Mouse (Mus musculus): ENCODE measurements around the gene Map7.

The Map7 gene

GRCm38 (mm10) chr10:20236241-20236640, 88.0 kb downstream of the Map7 start:
- DNase-seq: no peak

DNA sequence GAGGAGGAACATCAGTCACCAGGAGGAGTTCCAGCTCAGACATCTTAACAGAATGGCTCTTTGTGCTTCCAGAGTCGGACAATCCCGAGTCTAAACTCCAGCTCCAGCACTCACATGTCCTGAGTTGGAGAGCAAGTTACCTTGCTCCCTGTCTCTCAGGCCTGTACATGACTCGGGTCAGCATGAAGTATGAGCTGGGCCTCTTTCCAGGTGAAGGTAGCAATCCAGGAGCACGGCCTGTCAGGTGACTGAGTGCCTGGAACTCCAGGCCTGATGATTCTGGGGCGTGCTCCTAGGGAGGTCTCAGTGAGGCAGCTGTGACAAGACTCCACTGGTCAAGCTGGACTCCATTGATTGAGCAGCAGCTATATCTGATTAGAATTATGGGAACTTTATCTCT, 90.0 kb downstream of the Map7 start:
- peak; percentile 49 for DNase-seq

GRCm38 (mm10) chr10:20240858-20241257, 92.6 kb downstream of the Map7 start:
- no peak for DNase-seq

- no peak for DNase-seq
Measured at GRCm38 (mm10) chr10:20243321-20243720, 95.0 kb downstream of the Map7 start.

DNA sequence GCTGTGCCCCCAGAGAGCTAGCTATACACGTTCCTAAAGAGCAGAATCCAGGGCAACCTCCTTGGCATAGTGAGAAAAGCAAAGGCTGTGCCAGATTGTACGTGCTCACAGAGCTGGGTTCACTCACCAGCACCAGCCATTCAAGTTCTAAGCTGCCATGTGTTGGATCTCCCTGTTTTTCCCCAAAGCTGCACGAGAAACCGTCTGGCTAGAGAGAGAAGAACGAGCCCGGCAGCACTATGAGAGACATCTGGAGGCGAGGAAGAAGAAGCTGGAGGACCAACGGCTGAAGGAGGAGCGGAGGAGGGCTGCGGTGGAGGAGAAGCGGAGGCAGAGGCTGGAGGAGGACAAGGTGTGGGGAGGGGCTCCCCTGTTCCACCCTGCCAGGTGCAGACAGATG, 96.8 kb downstream of the Map7 start:
- no peak for DNase-seq

DNA sequence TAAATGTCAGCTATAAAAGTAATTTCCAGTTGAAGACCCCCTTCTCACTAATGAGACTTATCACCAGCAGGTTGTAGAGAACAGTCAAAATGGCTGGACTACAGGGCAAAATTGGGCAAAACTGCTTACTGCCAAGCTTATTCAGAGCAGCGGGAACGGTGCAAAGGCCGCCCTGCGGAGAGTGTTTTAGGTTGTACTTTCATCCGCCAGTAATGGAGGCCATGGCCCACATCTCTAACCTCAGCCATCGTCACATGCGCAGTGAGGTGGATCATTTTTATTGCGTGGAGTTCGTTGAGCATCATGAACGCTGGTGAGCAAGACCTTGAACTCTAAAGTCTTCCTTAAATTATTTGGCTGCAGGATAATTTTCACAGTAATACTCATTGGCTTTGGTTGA, 100.8 kb downstream of the Map7 start:
- no peak for DNase-seq

DNA sequence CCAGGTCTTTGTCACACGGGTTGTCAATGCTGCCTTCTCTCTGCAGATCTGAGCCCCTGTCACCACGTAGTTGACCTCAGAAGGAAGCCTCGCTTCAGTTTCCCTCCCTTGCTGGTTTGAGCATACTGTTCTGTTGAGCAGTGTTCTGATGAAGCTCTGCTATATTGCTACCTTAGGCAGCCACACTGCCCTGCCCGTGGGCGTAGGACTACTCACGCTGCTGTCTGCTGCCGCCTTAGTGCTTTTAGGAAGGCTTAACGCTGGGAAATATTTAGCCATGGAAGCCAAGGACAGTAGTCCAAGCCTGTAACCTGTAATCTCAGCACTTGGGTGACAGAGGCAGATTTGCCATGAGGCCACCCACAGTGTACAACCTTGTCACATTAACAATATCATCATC, 107.3 kb downstream of the Map7 start:
- DNase-seq: no peak

- no peak for DNase-seq
Measured at GRCm38 (mm10) chr10:20257054-20257643, 108.9 kb downstream of the Map7 start.

DNA sequence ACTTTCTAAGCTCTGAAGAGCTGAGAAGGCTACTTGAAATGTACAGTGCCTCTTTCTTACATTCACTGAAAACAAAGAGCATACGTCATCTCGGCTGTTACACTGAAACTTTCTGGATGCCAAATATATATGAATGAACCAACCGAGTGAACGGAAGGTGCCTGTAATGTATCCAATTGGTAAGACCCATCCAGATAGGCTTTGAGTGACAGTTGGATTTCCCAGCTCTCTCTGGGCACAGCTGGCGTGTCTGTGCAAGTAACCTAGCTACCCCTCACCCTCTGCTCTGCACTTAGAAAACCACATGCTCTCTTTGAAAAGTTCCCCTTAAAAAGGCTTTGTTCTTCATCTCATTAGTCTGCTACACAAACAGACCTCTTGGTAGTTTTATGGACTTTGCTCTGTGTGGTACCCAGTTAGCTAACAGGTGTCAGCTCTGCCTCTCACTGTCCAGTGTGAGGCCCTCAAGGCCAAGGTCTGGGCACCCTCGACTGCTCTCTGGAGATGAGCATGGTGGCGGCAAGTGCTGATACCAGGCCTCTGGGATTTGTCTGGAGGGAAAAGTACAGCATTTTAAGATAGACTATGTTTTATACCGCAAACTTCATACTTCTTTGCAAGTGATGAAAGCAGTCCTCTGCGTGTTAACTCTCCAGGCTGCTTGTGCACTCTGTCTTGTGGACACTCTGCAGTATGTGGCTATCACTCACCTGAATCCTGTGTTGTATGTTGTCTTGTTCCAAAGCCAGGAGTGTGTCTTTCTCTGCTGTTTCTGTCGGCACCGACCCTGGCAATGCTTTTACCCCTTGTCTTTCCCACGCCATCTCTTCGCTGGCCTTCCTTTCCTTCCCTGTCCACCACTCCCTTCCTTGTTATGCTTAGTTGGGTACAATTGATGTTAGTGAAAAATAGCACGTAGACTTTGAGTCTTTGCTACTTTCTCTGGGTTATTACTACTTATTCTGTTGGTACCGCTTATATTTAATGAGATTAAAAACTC, 109.8 kb downstream of the Map7 start:
- peak; percentile 54 for DNase-seq

DNA sequence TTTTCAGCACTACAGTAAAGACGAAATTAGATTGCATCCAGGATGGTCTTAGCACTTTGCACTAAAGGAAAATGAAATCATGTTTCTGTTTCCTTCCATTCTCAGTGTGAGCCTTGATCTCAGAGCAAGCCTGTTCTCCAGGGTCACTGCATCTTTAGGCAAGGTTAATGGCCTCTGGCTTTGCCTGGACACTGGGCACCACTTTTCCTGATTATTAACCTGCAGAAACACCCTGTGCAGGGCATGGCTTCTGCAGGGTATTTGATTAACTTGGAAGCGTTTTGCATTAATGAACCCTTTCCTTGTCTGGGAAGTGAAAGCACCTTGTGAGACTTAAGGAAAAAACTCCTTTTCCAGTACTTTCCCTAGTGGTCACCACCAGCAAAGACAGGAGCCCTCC, 111.2 kb downstream of the Map7 start:
- DNase-seq: peak; percentile 81

GRCm38 (mm10) chr10:20262896-20263295, 114.6 kb downstream of the Map7 start:
- DNase-seq: no peak

- DNase-seq: no peak
Measured at GRCm38 (mm10) chr10:20264479-20264878, 116.2 kb downstream of the Map7 start.

DNA sequence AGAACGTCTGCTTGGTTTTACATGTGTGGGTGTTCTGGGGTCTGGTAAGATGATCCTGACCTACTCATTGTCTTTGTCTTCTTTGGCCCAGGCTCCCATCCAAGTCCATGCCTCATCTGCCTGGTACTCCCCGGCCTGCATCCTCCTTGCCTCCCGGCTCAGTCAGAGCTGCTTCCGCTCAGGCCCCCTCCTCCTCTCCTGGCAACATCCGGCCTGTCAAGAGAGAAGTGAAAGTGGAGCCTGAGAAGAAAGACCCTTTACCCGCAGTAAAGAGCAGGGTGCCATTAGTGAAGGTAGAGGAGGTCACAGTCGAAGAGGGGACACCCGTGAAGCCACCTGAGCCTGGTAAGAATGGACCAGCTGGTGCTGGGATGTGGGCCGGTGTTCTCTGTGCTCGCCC, 118.8 kb downstream of the Map7 start:
- DNase-seq: no peak

DNA sequence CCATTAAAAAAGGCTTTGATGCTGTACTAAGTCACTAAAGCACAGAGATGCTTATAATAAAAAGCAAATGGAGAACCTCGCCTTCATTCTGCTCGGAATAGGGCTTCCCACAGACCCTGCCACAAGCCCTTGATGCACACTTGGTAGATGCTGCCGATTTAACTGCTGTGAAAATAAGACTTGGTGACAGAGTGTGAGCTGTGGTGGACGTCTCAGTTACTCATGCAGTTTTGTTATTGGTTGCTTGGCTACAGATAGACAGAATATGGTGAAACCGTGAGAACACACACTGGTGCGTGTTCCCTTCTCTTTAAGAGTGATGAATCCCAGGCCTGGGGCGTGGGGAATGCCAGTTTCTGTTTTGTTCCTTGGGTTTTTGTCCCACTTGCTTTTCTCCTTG, 120.7 kb downstream of the Map7 start:
- no peak for DNase-seq

- DNase-seq: no peak
Measured at GRCm38 (mm10) chr10:20272380-20272779, 124.1 kb downstream of the Map7 start.

DNA sequence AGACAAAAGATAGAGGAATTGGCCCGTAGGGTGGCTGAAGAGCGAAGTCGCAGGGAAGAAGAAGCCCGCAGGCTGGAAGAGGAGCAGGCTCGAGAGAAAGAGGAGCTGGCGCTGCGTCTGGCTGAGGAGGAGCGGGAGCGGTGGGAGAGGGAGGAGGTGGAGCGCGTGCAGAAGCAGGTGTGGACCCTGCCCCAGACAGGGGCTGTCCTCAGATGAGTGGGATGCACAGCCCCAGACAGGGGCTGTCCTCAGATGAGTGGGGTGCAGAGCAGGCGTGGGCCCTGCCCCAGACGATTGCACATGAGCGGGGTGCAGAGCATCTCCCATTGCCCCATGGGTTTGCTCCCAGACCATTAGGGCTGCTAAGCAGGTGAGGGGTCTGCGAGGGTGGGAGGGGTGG, 125.0 kb downstream of the Map7 start:
- no peak for DNase-seq

GRCm38 (mm10) chr10:20274022-20274421, 125.8 kb downstream of the Map7 start:
- no peak for DNase-seq

GRCm38 (mm10) chr10:20281456-20281855, 133.2 kb downstream of the Map7 start:
- no peak for DNase-seq

DNA sequence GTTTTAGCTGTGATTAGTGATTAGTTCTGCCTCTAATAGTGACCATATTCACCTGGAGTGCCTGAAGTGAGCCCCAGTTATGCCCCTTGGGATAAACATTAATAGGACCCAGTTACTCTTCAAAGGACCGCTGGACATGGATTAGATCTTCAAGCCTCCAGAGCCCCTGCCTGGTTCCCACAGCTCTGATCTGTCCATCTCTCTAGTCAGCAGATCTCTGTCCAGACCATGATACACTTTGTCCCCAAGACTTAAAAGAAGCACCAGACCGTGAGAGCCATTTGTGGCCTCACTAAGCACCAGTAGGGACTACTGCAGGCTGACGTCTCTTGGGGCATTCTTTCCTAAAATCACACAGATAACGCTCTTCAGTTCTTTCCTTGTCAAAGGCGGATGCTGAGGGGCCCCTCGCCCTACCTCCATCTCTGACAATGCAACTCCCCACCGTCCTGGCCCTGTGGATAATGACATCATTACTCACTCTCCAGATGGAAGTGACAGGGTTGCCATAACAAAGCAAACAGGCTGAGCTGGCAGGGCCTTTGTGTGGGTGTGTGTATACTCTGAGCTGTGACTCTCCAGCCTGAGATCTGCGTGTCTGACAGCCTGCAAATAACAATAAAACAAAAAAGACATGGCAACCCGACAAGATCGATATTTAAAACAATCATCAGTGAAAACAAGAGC, 137.2 kb downstream of the Map7 start:
- DNase-seq: peak; percentile 58

GRCm38 (mm10) chr10:20285994-20286836, 137.9 kb downstream of the Map7 start:
- DNase-seq: no peak

- no peak for DNase-seq
Measured at GRCm38 (mm10) chr10:20287369-20287768, 139.1 kb downstream of the Map7 start.

- DNase-seq: peak; percentile 41
Measured at GRCm38 (mm10) chr10:20290467-20290883, 142.2 kb downstream of the Map7 start.

DNA sequence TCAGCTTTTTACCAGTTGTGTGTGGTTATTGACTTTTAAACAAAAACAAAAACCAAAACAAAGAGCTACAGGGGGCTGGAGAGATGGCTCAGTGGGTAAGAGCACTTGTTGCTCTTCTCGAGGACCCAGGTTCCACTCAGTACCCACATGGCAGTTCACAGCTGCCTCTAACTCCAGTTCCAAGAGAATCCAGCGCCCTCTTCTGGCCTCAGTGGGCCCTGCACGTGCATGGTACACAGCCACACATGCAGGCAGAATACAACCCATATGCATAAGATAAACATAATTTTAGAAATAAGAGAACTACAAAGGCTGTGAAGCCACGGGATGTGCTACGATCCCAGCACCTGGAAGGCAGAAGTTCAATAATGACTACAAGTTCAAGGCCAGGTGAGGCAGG, 147.7 kb downstream of the Map7 start:
- DNase-seq: no peak

All from kidney, adult 11 months (tissue).